Mouse (Mus musculus) embryonic facial prominence, embryonic 13.5 days (tissue): ENCODE data around the gene E130308A19Rik. TPM values are rescaled to one million over a fixed set of nuclear protein-coding genes. Genes with fewer than 3 reads are reported as not detected.

Experiments used
- ATAC-seq: fragments of 200-750 bp; cut with Nextera tagmentation; 2 replicates; pipeline ENCODE4 v1.8.0; 2017; ENCODE audit warnings: low read depth; ENCODE audit not compliant: insufficient number of reproducible peaks, insufficient read depth, low FRiP score, low TSS enrichment
- H3K27ac ChIP-seq: fragments of 300-500 bp; sonication (generic); 2 replicates; pipeline ENCODE4 v1.5.1; 2015; ENCODE audit warnings: moderate library complexity, mild to moderate bottlenecking, inconsistent platforms
- H3K27me3 ChIP-seq: fragments of 300-500 bp; sonication (generic); 2 replicates; pipeline ENCODE4 v1.6.1; 2015; ENCODE audit warnings: mild to moderate bottlenecking, inconsistent platforms
- H3K36me3 ChIP-seq: fragments of 300-500 bp; sonication (generic); 2 replicates; pipeline ENCODE4 v1.6.1; 2015; ENCODE audit warnings: mild to moderate bottlenecking, inconsistent platforms
- H3K4me1 ChIP-seq: fragments of 300-500 bp; sonication (generic); 2 replicates; pipeline ENCODE4 v1.6.1; 2015; ENCODE audit warnings: inconsistent platforms
- H3K4me2 ChIP-seq: fragments of 300-500 bp; sonication (generic); 2 replicates; pipeline ENCODE4 v1.6.1; 2015; ENCODE audit warnings: moderate library complexity, mild to moderate bottlenecking, inconsistent platforms
- H3K4me3 ChIP-seq: fragments of 300-500 bp; sonication (generic); 2 replicates; pipeline ENCODE4 v1.5.1; 2015; ENCODE audit warnings: mild to moderate bottlenecking, inconsistent platforms
- H3K9ac ChIP-seq: fragments of 300-500 bp; sonication (generic); 2 replicates; pipeline ENCODE4 v1.6.1; 2015; ENCODE audit warnings: mild to moderate bottlenecking, inconsistent platforms
- H3K9me3 ChIP-seq: fragments of 300-500 bp; sonication (generic); 2 replicates; pipeline ENCODE4 v1.6.1; 2016; ENCODE audit warnings: inconsistent platforms
- WGBS: fragments of 180-500 bp; shearing (Covaris S2); methylation state at CpG from one replicate; pipeline ENCODE4 v1.1.7; 2015; ENCODE audit warnings: mixed read lengths; 5-methylcytosine and 5-hydroxymethylcytosine counted together
- polyA plus RNA-seq: library from polyadenylated mRNA; unstranded; fragments of >200 nt; fragmentation: Nextera tagmentation; extraction: Ambion mirVana; gene quantifications from 2 replicates; pipeline ENCODE4 v1.2.1, GENCODE M21; 2015

E130308A19Rik gene
- polyA plus RNA-seq, 1 experiment from 2014 or later, result 26.6 TPM

GRCm38 (mm10) chr4:59604892-59605291 is 21.1 kb upstream of the E130308A19Rik start:
- H3K27me3 ChIP-seq, result no peaks in the 10 kb centered on the region

DNA sequence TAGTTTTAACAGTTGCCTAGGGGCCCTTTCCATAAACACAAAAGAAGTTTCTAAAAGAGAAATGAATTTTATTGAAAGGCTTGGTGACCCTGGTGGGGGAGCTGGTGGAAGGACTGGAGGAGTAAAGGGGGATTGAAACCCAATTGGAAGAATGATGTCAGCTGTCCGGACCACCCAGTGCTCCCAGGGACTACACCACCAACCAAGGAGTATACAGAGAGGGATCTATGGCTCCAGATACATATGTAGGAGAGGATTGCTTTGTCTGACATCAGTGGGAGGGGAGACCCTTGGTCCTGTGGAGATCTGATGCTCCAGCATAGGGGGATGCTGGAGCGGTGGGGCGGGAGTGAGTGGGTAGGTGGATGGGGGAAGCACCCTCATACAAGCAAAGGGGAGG is 20.5 kb upstream of the E130308A19Rik start:
- H3K4me1 ChIP-seq, result peaks cover 3% of the 10 kb centered on the region; the same call in 1 of the 2 replicates
- WGBS, result 95% methylated on average over 3 of the region's 3 CpGs
- H3K9me3 ChIP-seq, result no peaks in the 10 kb centered on the region
- peaks cover 7% of the 10 kb centered on the region; the same call in 1 of the 2 replicates for H3K36me3 ChIP-seq
- no peak for ATAC-seq
- H3K4me2 ChIP-seq, result no peak overlapping the region
- H3K9ac ChIP-seq, result no peak overlapping the region
- no peak overlapping the region for H3K27ac ChIP-seq
- H3K4me3 ChIP-seq, result no peak overlapping the region
- no peaks in the 10 kb centered on the region for H3K27me3 ChIP-seq

More at GRCm38 (mm10) chr4:59604892-59605291, 21.1 kb upstream of the E130308A19Rik start:
- no peak overlapping the region for H3K4me2 ChIP-seq
- H3K36me3 ChIP-seq, result 0 out of 2 replicates have a peak, but pooled peaks cover 5% of the 10 kb centered on the region
- no peak overlapping the region for H3K9ac ChIP-seq
- WGBS, result 70% methylated on average over 3 of the region's 3 CpGs
- H3K9me3 ChIP-seq, result no peaks in the 10 kb centered on the region
- H3K4me3 ChIP-seq, result no peak overlapping the region
- H3K27ac ChIP-seq, result no peak overlapping the region
- ATAC-seq, result no peak
- no peaks in the 10 kb centered on the region for H3K4me1 ChIP-seq

DNA sequence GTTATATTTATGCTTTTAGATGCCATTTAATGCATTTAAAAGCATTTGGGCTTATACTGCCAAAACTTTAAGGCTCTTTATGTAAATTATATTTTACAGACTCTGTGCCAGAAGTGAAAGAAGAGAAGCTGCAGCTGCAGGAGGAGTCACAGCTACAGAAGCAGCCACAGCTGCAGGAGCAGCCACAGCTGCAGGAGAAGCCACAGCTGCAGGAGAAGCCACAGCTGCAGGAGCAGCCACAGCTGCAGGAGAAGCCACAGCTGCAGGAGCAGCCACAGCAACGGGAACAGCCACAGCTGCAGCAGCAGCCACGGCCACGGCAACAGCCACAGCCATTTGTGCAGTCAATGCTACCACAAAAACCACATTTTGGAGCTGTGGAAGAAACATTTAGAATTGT is 15.6 kb upstream of the E130308A19Rik start:
- Histone ChIP-seq H3K9me3 (no peaks in the 10 kb centered on the region), H3K4me3 (no peak overlapping the region), H3K4me2 (no peak overlapping the region), H3K27me3 (no peaks in the 10 kb centered on the region), H3K27ac (no peak overlapping the region), H3K4me1 (peaks cover 4% of the 10 kb centered on the region; the same call in 1 of the 2 replicates), H3K9ac (no peak overlapping the region), H3K36me3 (peaks cover 8% of the 10 kb centered on the region)
- no peak for ATAC-seq
- 63% methylated on average over 3 of the region's 3 CpGs for WGBS

- Histone ChIP-seq H3K36me3 (peaks cover 5% of the 10 kb centered on the region), H3K27me3 (no peaks in the 10 kb centered on the region), H3K9me3 (no peaks in the 10 kb centered on the region), H3K27ac (no peak overlapping the region), H3K4me3 (no peak overlapping the region), H3K9ac (no peak overlapping the region), H3K4me1 (peaks cover 4% of the 10 kb centered on the region; the same call in 1 of the 2 replicates), H3K4me2 (no peak overlapping the region)
- 36% methylated on average over 1 of the region's 1 CpGs for WGBS
- ATAC-seq, result no peak
Observed at GRCm38 (mm10) chr4:59614986-59615385, 11.0 kb upstream of the E130308A19Rik start.

DNA sequence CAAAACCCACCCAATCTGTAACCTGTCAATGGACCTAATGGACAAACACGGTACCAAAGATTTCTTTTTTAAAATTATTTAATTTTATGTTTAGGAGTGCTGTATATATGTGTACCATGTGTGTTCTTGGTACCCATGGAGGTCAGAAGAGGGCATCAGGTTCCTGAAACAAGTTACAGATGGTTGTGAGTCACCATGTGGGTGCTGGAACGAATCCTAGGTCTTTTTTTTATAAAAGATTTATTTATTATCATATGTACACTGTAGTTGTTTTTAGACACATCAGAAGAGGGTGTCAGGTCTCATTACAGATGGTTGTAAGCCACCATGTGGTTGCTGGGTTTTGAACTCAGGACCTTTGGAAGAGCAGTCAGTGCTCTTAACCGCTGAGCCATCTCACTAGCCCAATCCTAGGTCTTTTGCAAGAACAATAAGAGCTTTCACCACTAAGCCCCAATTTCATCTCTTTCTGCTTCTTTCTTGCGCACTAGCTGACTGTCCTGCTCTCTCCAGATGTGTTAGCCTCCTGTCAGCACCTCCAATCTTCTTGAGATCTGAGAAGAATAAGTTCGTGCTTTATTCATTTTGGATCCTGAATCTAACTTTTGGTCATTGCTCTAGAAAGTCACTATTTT is 6.3 kb upstream of the E130308A19Rik start:
- Histone ChIP-seq H3K36me3 (no peaks in the 10 kb centered on the region; the same call in 1 of the 2 replicates), H3K9me3 (no peaks in the 10 kb centered on the region), H3K9ac (no peak overlapping the region), H3K4me3 (no peak overlapping the region), H3K27me3 (no peaks in the 10 kb centered on the region), H3K27ac (no peak overlapping the region), H3K4me1 (no peaks in the 10 kb centered on the region), H3K4me2 (no peak overlapping the region)
- ATAC-seq, result no peak
- 82% methylated on average over 5 of the region's 5 CpGs for WGBS

DNA sequence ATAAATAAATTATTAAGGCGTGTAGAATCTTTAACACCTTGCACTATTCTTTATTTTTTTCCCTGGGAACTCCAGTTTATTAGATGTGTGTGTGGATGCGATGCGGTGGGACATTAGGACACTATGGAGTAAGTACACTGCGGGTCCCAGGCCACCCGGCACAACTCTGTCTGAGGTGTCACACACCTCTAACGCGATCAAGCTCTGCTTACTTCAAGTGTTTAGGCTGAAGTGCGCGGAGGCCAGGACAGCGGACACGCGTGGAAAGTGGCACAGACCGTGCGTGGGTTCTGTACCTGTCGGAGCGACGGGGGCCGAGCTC is 374 bp upstream of the E130308A19Rik start:
- H3K9ac ChIP-seq, result peak overlapping the region; percentile 88
- H3K36me3 ChIP-seq, result no peaks in the 10 kb centered on the region
- H3K4me3 ChIP-seq, result peak overlapping the region; percentile 98
- 2% methylated on average over 18 of the region's 18 CpGs for WGBS
- H3K4me2 ChIP-seq, result peak overlapping the region; percentile 81
- H3K27ac ChIP-seq, result peak overlapping the region; percentile 57; the same call in 1 of the 2 replicates
- peaks cover 18% of the 10 kb centered on the region for H3K4me1 ChIP-seq
- H3K27me3 ChIP-seq, result no peaks in the 10 kb centered on the region
- ATAC-seq, result peak; percentile 71
- no peaks in the 10 kb centered on the region for H3K9me3 ChIP-seq

- no peaks in the 10 kb centered on the region for H3K36me3 ChIP-seq
- no peak overlapping the region for H3K4me2 ChIP-seq
- H3K27me3 ChIP-seq, result no peaks in the 10 kb centered on the region
- H3K9ac ChIP-seq, result no peak overlapping the region
- H3K27ac ChIP-seq, result no peak overlapping the region
- no peaks in the 10 kb centered on the region for H3K9me3 ChIP-seq
- no peak overlapping the region for H3K4me3 ChIP-seq
- WGBS, result 68% methylated on average over 4 of the region's 4 CpGs
- peaks cover 18% of the 10 kb centered on the region for H3K4me1 ChIP-seq
- ATAC-seq, result no peak
Observed at GRCm38 (mm10) chr4:59628255-59628654, 2.2 kb downstream of the E130308A19Rik start.

DNA sequence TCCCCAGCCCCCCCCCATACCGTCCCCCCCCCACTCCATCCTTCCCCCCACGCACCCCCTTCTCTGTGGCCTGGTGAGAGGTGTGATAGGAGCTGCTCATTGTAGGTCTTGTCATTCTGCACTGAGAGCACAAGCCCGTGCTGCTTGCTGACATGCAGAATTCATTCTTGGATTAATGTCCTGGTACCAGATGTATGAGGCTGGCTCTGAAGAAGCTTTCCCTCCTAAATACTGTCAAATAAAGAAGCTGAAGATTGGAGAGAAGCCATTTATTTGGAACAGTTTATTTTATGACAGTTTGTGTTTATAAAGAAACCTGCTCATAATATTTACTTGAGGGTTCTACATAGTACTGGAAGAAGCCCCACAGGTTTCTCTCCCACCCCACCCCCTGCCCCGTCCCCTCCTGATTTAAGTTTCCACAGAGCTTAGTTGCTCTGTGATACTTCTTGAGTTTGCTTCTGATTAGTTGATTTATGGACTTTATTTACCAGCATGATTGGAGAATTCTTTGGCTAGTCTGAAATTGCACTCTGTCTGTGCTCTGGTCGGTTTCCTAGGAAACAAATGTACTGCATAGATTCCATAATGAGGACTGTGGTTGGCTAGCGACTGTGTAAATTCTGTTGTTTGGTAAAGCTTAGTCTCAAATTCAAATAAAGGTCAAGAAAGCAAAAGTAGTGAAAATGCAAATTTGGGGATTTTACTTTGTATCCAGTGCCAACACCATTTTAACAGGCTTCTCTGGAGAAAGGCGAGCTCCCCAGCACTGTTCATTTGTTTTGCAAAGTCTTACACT is 3.3 kb downstream of the E130308A19Rik start:
- Histone ChIP-seq H3K4me3 (no peak overlapping the region), H3K9ac (no peak overlapping the region), H3K27ac (0 out of 2 replicates have a peak overlapping the region, but pooled peaks have one; percentile 39), H3K4me1 (peaks cover 18% of the 10 kb centered on the region), H3K9me3 (no peaks in the 10 kb centered on the region), H3K4me2 (peak overlapping the region; percentile 22; the same call in 1 of the 2 replicates), H3K27me3 (no peaks in the 10 kb centered on the region), H3K36me3 (no peaks in the 10 kb centered on the region)
- 27% methylated on average over 7 of the region's 7 CpGs for WGBS
- no peak for ATAC-seq

- H3K9me3 ChIP-seq, result no peaks in the 10 kb centered on the region
- no peak overlapping the region for H3K4me2 ChIP-seq
- 0 out of 2 replicates have a peak overlapping the region, but pooled peaks have one; percentile 32 for H3K9ac ChIP-seq
- H3K27ac ChIP-seq, result peak overlapping the region; percentile 18; the same call in 1 of the 2 replicates
- no peak for ATAC-seq
- whole genome bisulfite sequencing, result 52% methylated on average over 9 of the region's 9 CpGs
- peaks cover 18% of the 10 kb centered on the region for H3K4me1 ChIP-seq
- H3K27me3 ChIP-seq, result no peaks in the 10 kb centered on the region
- no peaks in the 10 kb centered on the region for H3K36me3 ChIP-seq
- no peak overlapping the region for H3K4me3 ChIP-seq
Observed at GRCm38 (mm10) chr4:59630122-59630521, 4.1 kb downstream of the E130308A19Rik start.

DNA sequence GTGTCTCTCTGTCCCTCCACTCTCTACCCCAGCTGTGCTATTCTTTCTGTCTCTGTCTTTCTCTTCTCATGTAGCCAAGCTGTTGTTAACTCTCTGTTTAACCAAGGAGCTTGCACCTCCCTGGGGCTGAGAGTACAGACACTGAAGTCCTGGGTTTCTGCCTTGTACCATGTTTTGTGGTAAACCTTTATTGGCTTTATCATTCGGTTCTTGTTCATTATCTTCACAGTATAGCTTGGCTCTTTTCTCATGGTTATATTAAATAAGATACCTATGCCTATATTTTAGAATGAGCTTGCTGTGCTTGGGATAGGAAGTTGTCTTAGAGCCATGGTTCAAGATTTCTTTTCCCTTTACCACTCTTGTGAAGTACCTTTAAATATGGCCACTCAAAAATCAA is 8.5 kb downstream of the E130308A19Rik start:
- Histone ChIP-seq H3K4me3 (no peak overlapping the region), H3K27me3 (no peaks in the 10 kb centered on the region), H3K9ac (no peak overlapping the region), H3K9me3 (no peaks in the 10 kb centered on the region), H3K4me2 (no peak overlapping the region), H3K4me1 (peaks cover 11% of the 10 kb centered on the region), H3K27ac (no peak overlapping the region), H3K36me3 (no peaks in the 10 kb centered on the region)
- ATAC-seq, result no peak
- WGBS, result 83% methylated on average over 1 of the region's 1 CpGs

- Histone ChIP-seq H3K36me3 (no peaks in the 10 kb centered on the region), H3K4me1 (peaks cover 4% of the 10 kb centered on the region; the same call in 1 of the 2 replicates), H3K4me2 (no peak overlapping the region), H3K4me3 (no peak overlapping the region), H3K9me3 (no peaks in the 10 kb centered on the region), H3K27ac (no peak overlapping the region), H3K9ac (no peak overlapping the region), H3K27me3 (no peaks in the 10 kb centered on the region)
- no peak for ATAC-seq
Observed at GRCm38 (mm10) chr4:59639163-59639562, 13.2 kb downstream of the E130308A19Rik start.

DNA sequence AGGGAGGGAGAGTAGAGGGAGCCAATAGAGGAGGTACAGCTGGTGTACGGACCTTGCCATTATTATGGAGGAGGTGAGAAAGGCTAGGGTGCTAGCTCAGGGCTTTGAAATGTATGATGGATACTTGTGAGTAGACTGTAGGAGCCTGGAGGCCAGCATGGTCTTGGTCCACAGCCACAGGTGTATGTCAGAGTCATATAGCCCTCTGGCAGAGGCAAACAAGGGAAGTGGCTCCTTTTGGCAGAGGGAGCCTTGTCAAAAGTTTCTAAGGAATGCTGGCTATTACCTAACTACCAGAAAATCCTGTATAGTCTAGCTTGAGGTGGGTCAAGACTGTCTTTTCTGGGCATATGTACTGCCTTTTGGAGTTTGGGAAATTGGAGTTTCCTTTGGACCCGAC is 14.7 kb downstream of the E130308A19Rik start:
- ATAC-seq, result no peak
- H3K27me3 ChIP-seq, result no peaks in the 10 kb centered on the region
- no peak overlapping the region for H3K9ac ChIP-seq
- WGBS, result 89% methylated on average over 2 of the region's 2 CpGs
- no peaks in the 10 kb centered on the region for H3K9me3 ChIP-seq
- no peak overlapping the region for H3K4me2 ChIP-seq
- H3K4me3 ChIP-seq, result no peak overlapping the region
- H3K36me3 ChIP-seq, result no peaks in the 10 kb centered on the region
- H3K4me1 ChIP-seq, result peaks cover 4% of the 10 kb centered on the region; the same call in 1 of the 2 replicates
- no peak overlapping the region for H3K27ac ChIP-seq
